Mouse (Mus musculus): Measurements from ENCODE around the gene Gatad2a. TPM values are rescaled to one million over a fixed set of nuclear protein-coding genes. Genes with fewer than 3 reads are reported as not detected.

The Gatad2a gene
- polyA plus RNA-seq, 1 experiment from 2014 or later = 54.7 TPM

GRCm38 (mm10) chr8:69888244-69888866, 107.8 kb downstream of the Gatad2a start:
- Histone ChIP-seq H3K36me3 (0 out of 2 replicates have a peak, but pooled peaks cover 4% of the 10 kb centered on the region), H3K9ac (no peak overlapping the region; the same call in 1 of the 2 replicates), H3K4me1 (replicated peaks) (peaks cover 34% of the 10 kb centered on the region), H3K4me2 (replicated peaks) (peak overlapping the region; percentile 48), H3K4me3 (replicated peaks) (peak overlapping the region; percentile 17), H3K27me3 (replicated peaks) (peaks cover 77% of the 10 kb centered on the region), H3K9me3 (no peaks in the 10 kb centered on the region), H3K27ac (no peak overlapping the region)
- WGBS = 7% methylated on average over 24 of the region's 24 CpGs
- no peak for ATAC-seq

- Histone ChIP-seq H3K4me3 (replicated peaks) (peak within 1 kb of the TSS; percentile 17), H3K9ac (no peak within 1 kb of the TSS; the same call in none of the 2 replicates), H3K9me3 (no peaks in the 10 kb centered on the region), H3K4me2 (replicated peaks) (peak within 1 kb of the TSS; percentile 48), H3K27ac (no peak within 1 kb of the TSS), H3K27me3 (replicated peaks) (peaks cover 85% of the 10 kb centered on the region), H3K36me3 (no peaks in the 10 kb centered on the region), H3K4me1 (replicated peaks) (peaks cover 35% of the 10 kb centered on the region)
- WGBS = under 1% methylated on average over 59 of the region's 60 CpGs
- 0 out of 2 replicates have a peak, but pooled peaks have one; percentile 10 for ATAC-seq
Measured at GRCm38 (mm10) chr8:69887289-69888243, 108.6 kb downstream of the Gatad2a start, which contains the start of gene Cilp2. Gene Cilp2 (minus strand): TSS chr8:69887687.

- no peak for ATAC-seq
- H3K9ac ChIP-seq = no peak overlapping the region
- H3K4me3 ChIP-seq (replicated peaks) = no peak overlapping the region
- H3K4me2 ChIP-seq (replicated peaks) = no peak overlapping the region
- no peaks in the 10 kb centered on the region for H3K36me3 ChIP-seq
- peaks cover 48% of the 10 kb centered on the region for H3K4me1 ChIP-seq (replicated peaks)
- H3K27ac ChIP-seq = no peak overlapping the region
- WGBS = 52% methylated on average over 13 of the region's 13 CpGs
- peaks cover 100% of the 10 kb centered on the region for H3K27me3 ChIP-seq (replicated peaks)
- no peaks in the 10 kb centered on the region for H3K9me3 ChIP-seq
Measured at GRCm38 (mm10) chr8:69884141-69884540, 112.0 kb downstream of the Gatad2a start.

GRCm38 (mm10) chr8:69882833-69883600, 113.2 kb downstream of the Gatad2a start:
- Histone ChIP-seq H3K9ac (no peak overlapping the region), H3K36me3 (no peaks in the 10 kb centered on the region), H3K27ac (no peak overlapping the region), H3K4me1 (replicated peaks) (peaks cover 38% of the 10 kb centered on the region), H3K4me3 (replicated peaks) (peak overlapping the region; percentile 41), H3K4me2 (replicated peaks) (peak overlapping the region; percentile 75), H3K9me3 (no peaks in the 10 kb centered on the region), H3K27me3 (replicated peaks) (peaks cover 90% of the 10 kb centered on the region)
- 15% methylated on average over 52 of the region's 52 CpGs for WGBS
- ATAC-seq = no peak

GRCm38 (mm10) chr8:69882021-69882756, 114.0 kb downstream of the Gatad2a start:
- Histone ChIP-seq H3K4me1 (replicated peaks) (peaks cover 30% of the 10 kb centered on the region), H3K4me2 (replicated peaks) (peak overlapping the region; percentile 75), H3K4me3 (replicated peaks) (peak overlapping the region; percentile 41), H3K9ac (0 out of 2 replicates have a peak overlapping the region, but pooled peaks have one; percentile 18), H3K36me3 (no peaks in the 10 kb centered on the region), H3K27ac (no peak overlapping the region), H3K27me3 (replicated peaks) (peaks cover 86% of the 10 kb centered on the region), H3K9me3 (no peaks in the 10 kb centered on the region)
- peak; percentile 66 for ATAC-seq
- WGBS = 5% methylated on average over 103 of the region's 103 CpGs

GRCm38 (mm10) chr8:69881261-69881865, 114.8 kb downstream of the Gatad2a start:
- peak overlapping the region; percentile 75 for H3K4me2 ChIP-seq (replicated peaks)
- no peak overlapping the region for H3K27ac ChIP-seq
- H3K27me3 ChIP-seq (replicated peaks) = peaks cover 82% of the 10 kb centered on the region
- peaks cover 23% of the 10 kb centered on the region for H3K4me1 ChIP-seq (replicated peaks)
- H3K9me3 ChIP-seq = no peaks in the 10 kb centered on the region
- ATAC-seq = no peak
- H3K36me3 ChIP-seq = no peaks in the 10 kb centered on the region
- H3K9ac ChIP-seq = no peak overlapping the region
- H3K4me3 ChIP-seq (replicated peaks) = peak overlapping the region; percentile 41
- WGBS = 17% methylated on average over 79 of the region's 79 CpGs

GRCm38 (mm10) chr8:69880841-69881240, 115.3 kb downstream of the Gatad2a start:
- Histone ChIP-seq H3K9ac (no peak overlapping the region), H3K36me3 (no peaks in the 10 kb centered on the region), H3K9me3 (no peaks in the 10 kb centered on the region), H3K4me1 (replicated peaks) (peaks cover 21% of the 10 kb centered on the region), H3K27ac (no peak overlapping the region), H3K4me3 (replicated peaks) (peak overlapping the region; percentile 41), H3K27me3 (replicated peaks) (peaks cover 76% of the 10 kb centered on the region), H3K4me2 (replicated peaks) (peak overlapping the region; percentile 75)
- ATAC-seq = no peak
- 11% methylated on average over 37 of the region's 37 CpGs for WGBS

GRCm38 (mm10) chr8:69879678-69880077, 116.5 kb downstream of the Gatad2a start:
- peaks cover 19% of the 10 kb centered on the region for H3K4me1 ChIP-seq (replicated peaks)
- no peak overlapping the region for H3K9ac ChIP-seq
- H3K4me3 ChIP-seq (replicated peaks) = no peak overlapping the region
- no peak overlapping the region for H3K4me2 ChIP-seq (replicated peaks)
- WGBS = 58% methylated on average over 8 of the region's 8 CpGs
- peaks cover 65% of the 10 kb centered on the region for H3K27me3 ChIP-seq (replicated peaks)
- H3K36me3 ChIP-seq = no peaks in the 10 kb centered on the region
- H3K9me3 ChIP-seq = no peaks in the 10 kb centered on the region
- ATAC-seq = peak; percentile 44
- no peak overlapping the region for H3K27ac ChIP-seq

- Histone ChIP-seq H3K9me3 (no peaks in the 10 kb centered on the region), H3K27me3 (replicated peaks) (peaks cover 48% of the 10 kb centered on the region), H3K4me2 (replicated peaks) (no peak overlapping the region), H3K36me3 (no peaks in the 10 kb centered on the region), H3K4me1 (replicated peaks) (peaks cover 19% of the 10 kb centered on the region), H3K4me3 (replicated peaks) (no peak overlapping the region), H3K9ac (no peak overlapping the region), H3K27ac (no peak overlapping the region)
- 56% methylated on average over 3 of the region's 3 CpGs for WGBS
- no peak for ATAC-seq
Measured at GRCm38 (mm10) chr8:69877992-69878391, 118.2 kb downstream of the Gatad2a start.

GRCm38 (mm10) chr8:69877396-69877795, 118.8 kb downstream of the Gatad2a start:
- H3K4me3 ChIP-seq (replicated peaks) = no peak overlapping the region

GRCm38 (mm10) chr8:69876967-69877366, 119.2 kb downstream of the Gatad2a start:
- no peak overlapping the region for H3K27ac ChIP-seq
- 78% methylated on average over 10 of the region's 10 CpGs for WGBS
- no peaks in the 10 kb centered on the region for H3K9me3 ChIP-seq
- peaks cover 12% of the 10 kb centered on the region for H3K4me1 ChIP-seq (replicated peaks)
- no peak overlapping the region for H3K4me2 ChIP-seq (replicated peaks)
- no peak overlapping the region for H3K4me3 ChIP-seq (replicated peaks)
- peaks cover 38% of the 10 kb centered on the region for H3K27me3 ChIP-seq (replicated peaks)
- ATAC-seq = no peak
- H3K36me3 ChIP-seq = no peaks in the 10 kb centered on the region
- no peak overlapping the region for H3K9ac ChIP-seq

More at GRCm38 (mm10) chr8:69877396-69877795, 118.8 kb downstream of the Gatad2a start:
- 80% methylated on average over 4 of the region's 4 CpGs for WGBS
- Histone ChIP-seq H3K36me3 (no peaks in the 10 kb centered on the region), H3K27me3 (replicated peaks) (peaks cover 42% of the 10 kb centered on the region), H3K9ac (no peak overlapping the region), H3K4me1 (replicated peaks) (peaks cover 17% of the 10 kb centered on the region), H3K4me2 (replicated peaks) (no peak overlapping the region), H3K27ac (no peak overlapping the region), H3K9me3 (no peaks in the 10 kb centered on the region)
- ATAC-seq = no peak
